Mouse (Mus musculus): Measurements from ENCODE around the gene Cep85l.

- TF ChIP-seq CTCF (IDR thresholded peaks at IDR 0.05; ENCODE audit: low read depth, low read length) (no peak), POLR2A (IDR thresholded peaks at IDR 0.05; ENCODE audit: borderline replicate concordance, low read depth, low read length) (no peak)
Measured at GRCm38 (mm10) chr10:53343384-53343783, 36.4 kb downstream of the Cep85l start.
